ENCODE assay signal across 17 mouse cellular contexts in genomic region chr3:109362310-109362709, GRCm38 (mm10). TPM values are rescaled to one million over a fixed set of nuclear protein-coding genes. Genes with fewer than 3 reads are reported as not detected.
DNase-seq lines count a peak whose midpoint lies in the region; ATAC-seq and TF ChIP-seq lines count a peak whose summit lies in the region.
"Had no signal": no experiment of that assay in that cellular context is flagged by ENCODE, and none has a peak within 500 bp of the region (broad histone marks: within the 10 kb centered on the region; RNA-seq: fewer than 3 reads in every experiment).

No protein-coding gene starts in this region.

- no peak for ATAC-seq in heart, embryonic 16.5 days (replicated peaks; ENCODE audit: extremely low read depth, insufficient read depth, low FRiP score)
- ATAC-seq in heart, embryonic 12.5 days (ENCODE audit: insufficient number of reproducible peaks, low FRiP score) = no peak
- ATAC-seq in granulocyte monocyte progenitor cell, adult 5-6 weeks (replicated peaks; ENCODE audit: poor library complexity, severe bottlenecking) = peak; percentile 2
- ATAC-seq in megakaryocyte progenitor cell, adult 5-6 weeks (replicated peaks; ENCODE audit: poor library complexity) = peak; percentile 16; the same call in 1 of the 2 replicates
- ATAC-seq: hindbrain, embryonic 16.5 days; intestine, embryonic 16.5 days; midbrain, embryonic 15.5 days had no signal

- H3K9me3 ChIP-seq in heart, embryonic 16.5 days (replicated peaks; ENCODE audit: control insufficient read depth, low read length) = no peaks in the 10 kb centered on the region
- H3K9me3 ChIP-seq in heart, embryonic 12.5 days (replicated peaks) = no peaks in the 10 kb centered on the region
- H3K9me3 ChIP-seq: limb, embryonic 13.5 days; midbrain, embryonic 15.5 days had no signal

- no peak for TF ChIP-seq POLR2A in bone marrow macrophage, adult 2 months (IDR thresholded peaks at IDR 0.05; ENCODE audit: borderline replicate concordance, low read depth, low read length)

- H3K4me2 ChIP-seq in heart, embryonic 16.5 days (ENCODE audit: low read depth, low read length) = no peak overlapping the region
- H3K4me2 ChIP-seq in heart, embryonic 12.5 days = no peak overlapping the region
- H3K4me2 ChIP-seq: limb, embryonic 13.5 days; lung, embryonic 14.5 days; midbrain, embryonic 15.5 days had no signal

- 54% methylated on average over 3 of the region's 3 CpGs for WGBS in heart, embryonic 16.5 days
- 55% methylated on average over 3 of the region's 3 CpGs for WGBS in heart, embryonic 12.5 days

- peaks cover 27% of the 10 kb centered on the region for H3K4me1 ChIP-seq in heart, embryonic 16.5 days (ENCODE audit: control insufficient read depth, insufficient read depth, low read length)
- H3K4me1 ChIP-seq in heart, embryonic 12.5 days (replicated peaks) = peaks cover 55% of the 10 kb centered on the region
- H3K4me1 ChIP-seq in bone marrow macrophage, adult 2 months (ENCODE audit: control insufficient read depth, insufficient read depth, low read length) = peaks cover 64% of the 10 kb centered on the region

- TF ChIP-seq CTCF in bone marrow macrophage, adult 2 months (IDR thresholded peaks at IDR 0.05; ENCODE audit: low read depth, low read length) = no peak

- no peaks in the 10 kb centered on the region for H3K27me3 ChIP-seq in heart, embryonic 16.5 days (ENCODE audit: control insufficient read depth, insufficient read depth, low read length)
- H3K27me3 ChIP-seq in heart, embryonic 12.5 days (replicated peaks) = no peaks in the 10 kb centered on the region
- H3K27me3 ChIP-seq: limb, embryonic 13.5 days; midbrain, embryonic 15.5 days had no signal

- no peak overlapping the region for H3K9ac ChIP-seq in heart, embryonic 16.5 days (ENCODE audit: low read length)
- H3K9ac ChIP-seq in heart, embryonic 12.5 days = no peak overlapping the region
- H3K9ac ChIP-seq: limb, embryonic 13.5 days; lung, embryonic 14.5 days; midbrain, embryonic 15.5 days had no signal

- no peak overlapping the region for H3K4me3 ChIP-seq in heart, embryonic 16.5 days (ENCODE audit: low read length)
- H3K4me3 ChIP-seq in heart, embryonic 12.5 days = no peak overlapping the region
- H3K4me3 ChIP-seq in bone marrow macrophage, adult 2 months (ENCODE audit: insufficient read depth, low read length) = no peak overlapping the region
- H3K4me3 ChIP-seq: limb, embryonic 13.5 days; midbrain, embryonic 15.5 days had no signal

- H3K27ac ChIP-seq in heart, embryonic 16.5 days (ENCODE audit: low read length) = peak overlapping the region; percentile 53
- no peak overlapping the region for H3K27ac ChIP-seq in heart, embryonic 12.5 days (ENCODE audit: poor library complexity, severe bottlenecking)
- H3K27ac ChIP-seq in bone marrow macrophage, adult 2 months (ENCODE audit: insufficient read depth, low read depth, low read length) = peak overlapping the region; percentile 32
- H3K27ac ChIP-seq: limb, embryonic 13.5 days; midbrain, embryonic 15.5 days; stomach, postnatal 0 days had no signal

- no peaks in the 10 kb centered on the region for H3K36me3 ChIP-seq in heart, embryonic 16.5 days (ENCODE audit: control insufficient read depth, insufficient read depth)
- no peaks in the 10 kb centered on the region for H3K36me3 ChIP-seq in heart, embryonic 12.5 days
- H3K36me3 ChIP-seq: limb, embryonic 13.5 days; midbrain, embryonic 15.5 days had no signal

- DNase-seq in retina, embryonic 14.5 days (ENCODE audit: low spot score) = no peak
- DNase-seq in right cerebral cortex, postnatal 36 days (ENCODE audit: low spot score in 2 of 2) = no peak
- DNase-seq: cerebellum, adult 9-11 months; heart, postnatal 4 days; retina, postnatal 1 day; right cerebral cortex, postnatal 4 days had no signal

RNA-seq across cellular contexts. Expression of gene Vav3, which starts 21.9 kb away (rescaled TPM):
- 7.5 and 8.0 TPM in 2 replicates for polyA plus RNA-seq in heart, embryonic 16.5 days (2015; fragmentation: Nextera tagmentation; extraction: Ambion mirVana)
- 9.9 and 10.1 TPM in 2 replicates for polyA plus RNA-seq in heart, embryonic 12.5 days (2016; fragmentation: Nextera tagmentation; extraction: Ambion mirVana)
- 23.1 and 30.6 TPM in 2 replicates for polyA plus RNA-seq in bone marrow macrophage, adult 2 months (2012; ENCODE audit: insufficient read depth, insufficient read length, missing spikeins)
- 52.5 and 75.4 TPM in 2 replicates for total RNA-seq in granulocyte monocyte progenitor cell, adult 5-6 weeks (2014; fragmentation: Nextera tagmentation)
- 84.4 and 85.7 TPM in 2 replicates for total RNA-seq in granulocyte monocyte progenitor cell, adult 5-6 weeks (2017)
- 56.5 and 64.3 TPM in 2 replicates for total RNA-seq in megakaryocyte progenitor cell, adult 5-6 weeks (2015)
- total RNA-seq in megakaryocyte progenitor cell, adult 5-6 weeks (2017) = 62.2 and 78.0 TPM in 2 replicates

Comparison
In these comparisons a context has a peak if more than half of its experiments do, and no peak if none do; other contexts are left out.
1. ATAC-seq: peak in granulocyte monocyte progenitor cell, adult 5-6 weeks (single experiment) and megakaryocyte progenitor cell, adult 5-6 weeks (single experiment); none in heart, embryonic 16.5 days (single experiment) and heart, embryonic 12.5 days (single experiment).